Mouse (Mus musculus): ENCODE results near the gene Slc17a5.
"Not testable (repeated sequence)": the region's sequence is repeated elsewhere in the genome, so short reads cannot be mapped to it uniquely, and the experiment has no call there.

Gene Slc17a5

GRCm38 (mm10) chr9:78558586-78559214 lies 29.1 kb downstream of the Slc17a5 start:
- DNase-seq (ENCODE audit: low spot score) = no peak

DNA sequence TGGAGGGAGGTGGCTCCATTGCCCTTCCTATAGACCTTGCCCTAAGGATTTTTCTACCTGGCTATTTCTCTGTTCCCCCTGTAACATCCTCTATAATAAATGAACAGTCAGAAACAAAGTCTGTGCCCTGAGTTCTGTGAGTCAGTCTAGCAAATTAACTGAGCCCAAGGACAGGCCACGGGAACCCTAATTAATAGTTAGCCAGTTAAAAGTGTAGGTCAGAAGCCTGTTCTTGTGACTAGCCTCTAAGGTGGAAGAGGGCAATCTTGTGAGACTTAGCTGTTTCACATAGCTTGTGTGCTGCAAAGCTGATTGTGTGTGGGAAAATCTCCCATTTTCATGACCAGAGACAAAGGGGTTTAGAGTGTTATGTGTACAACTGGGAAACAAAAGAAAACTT lies 30.8 kb downstream of the Slc17a5 start:
- DNase-seq (ENCODE audit: low spot score) = no peak

DNA sequence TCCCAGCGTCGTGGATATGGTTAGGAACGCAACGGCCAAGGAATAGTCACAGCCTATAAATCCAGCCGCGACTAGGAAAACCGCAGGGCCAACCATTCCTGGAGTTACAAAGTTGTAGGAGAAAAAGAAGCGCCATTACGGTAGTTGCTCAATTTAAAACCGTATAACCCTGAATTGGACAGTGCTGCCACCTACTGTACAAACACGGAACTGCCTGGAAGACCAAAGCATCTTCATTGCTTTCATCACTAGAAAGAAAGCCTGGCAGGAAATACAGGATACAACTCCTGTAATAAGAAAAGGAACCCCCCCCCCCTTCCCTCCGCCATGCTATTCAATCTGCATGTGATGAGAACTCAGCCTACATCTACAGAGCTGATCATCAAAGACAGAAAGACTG lies 34.9 kb downstream of the Slc17a5 start:
- DNase-seq (ENCODE audit: low spot score) = peak; percentile 42

- no peak for DNase-seq (ENCODE audit: low spot score)
These were observed 36.1 kb downstream of the Slc17a5 start for GRCm38 (mm10) chr9:78551761-78552160.

DNA sequence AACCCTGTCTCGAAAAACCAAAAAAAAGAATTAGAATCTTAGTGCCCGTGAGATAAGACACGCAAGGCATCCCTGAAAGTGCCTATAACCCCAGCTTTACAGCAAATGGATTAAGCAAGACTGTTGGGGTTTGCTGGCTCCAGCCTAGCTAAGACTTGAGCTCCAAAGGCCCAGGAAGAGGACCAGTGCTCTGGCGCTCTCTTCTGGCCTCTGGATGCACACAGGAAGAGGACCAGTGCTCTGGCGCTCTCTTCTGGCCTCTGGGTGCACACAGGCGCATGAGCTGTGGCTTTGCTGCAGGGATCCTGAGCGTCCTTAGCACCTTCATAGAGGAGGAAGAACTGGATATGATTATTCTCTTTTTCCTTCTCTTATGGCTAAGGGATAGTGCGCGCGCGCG lies 40.1 kb downstream of the Slc17a5 start:
- DNase-seq (ENCODE audit: low spot score) = no peak

DNA sequence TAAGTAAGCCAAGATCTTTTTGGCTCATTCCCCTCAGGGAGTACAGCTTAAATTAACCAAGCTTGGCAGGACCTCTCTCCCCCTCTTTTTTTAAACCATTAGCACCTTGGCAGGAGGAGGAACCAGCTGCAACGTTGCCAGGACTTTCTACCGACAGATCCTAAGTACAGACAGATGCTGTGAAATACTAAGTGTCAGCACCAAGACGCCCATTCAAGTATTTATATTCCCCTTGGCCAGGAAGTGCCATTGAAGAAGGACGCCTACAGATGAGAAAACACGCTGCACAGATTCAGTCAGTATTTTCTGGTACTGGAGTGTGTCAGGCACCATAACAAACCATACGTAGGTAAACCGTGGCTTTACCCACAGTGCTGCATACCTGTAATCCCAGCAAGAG lies 40.9 kb downstream of the Slc17a5 start:
- DNase-seq (ENCODE audit: low spot score) = no peak

DNA sequence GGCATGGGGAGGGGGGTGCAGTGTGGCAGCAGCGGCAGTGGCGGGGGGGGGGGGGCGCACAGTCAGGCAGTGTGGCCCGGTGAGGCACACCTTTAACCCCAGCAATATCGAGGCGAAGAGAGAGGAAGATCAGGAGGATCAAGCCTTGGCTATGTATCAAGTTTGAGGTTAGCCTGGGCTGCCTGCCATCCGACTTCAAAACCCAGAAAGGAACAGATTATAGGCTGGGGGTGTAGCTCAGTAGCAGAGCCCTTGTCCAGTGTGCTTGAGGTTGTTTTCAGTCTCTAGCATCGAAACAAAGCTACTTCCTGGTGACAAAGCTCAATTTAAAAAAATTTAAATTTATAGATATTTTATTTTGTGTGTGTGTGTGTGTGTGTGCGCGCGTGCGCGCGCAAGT lies 46.1 kb downstream of the Slc17a5 start:
- DNase-seq (ENCODE audit: low spot score) = no peak

DNA sequence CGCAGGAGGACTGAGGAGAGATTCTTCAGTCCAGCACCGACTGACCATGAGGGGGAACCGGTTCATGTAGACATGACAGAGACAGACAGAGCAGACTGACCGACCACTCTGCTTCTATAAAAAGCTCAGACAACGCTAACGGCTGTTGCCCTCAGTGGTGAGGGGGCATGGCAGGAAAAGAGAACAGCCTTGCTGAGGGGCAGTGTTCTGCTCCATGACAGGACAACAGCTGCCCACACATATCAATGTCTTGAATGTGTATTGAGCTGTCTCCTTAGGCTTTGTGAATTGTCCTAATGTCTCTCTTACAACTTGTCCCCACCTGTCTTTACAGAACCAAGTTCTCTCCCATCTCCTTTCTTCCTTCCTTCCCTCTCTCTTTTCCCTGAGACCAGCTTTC lies 49.4 kb downstream of the Slc17a5 start:
- no peak for DNase-seq (ENCODE audit: low spot score)

- DNase-seq (ENCODE audit: low spot score) = no peak
These were observed 50.5 kb downstream of the Slc17a5 start for GRCm38 (mm10) chr9:78537154-78537873.

DNA sequence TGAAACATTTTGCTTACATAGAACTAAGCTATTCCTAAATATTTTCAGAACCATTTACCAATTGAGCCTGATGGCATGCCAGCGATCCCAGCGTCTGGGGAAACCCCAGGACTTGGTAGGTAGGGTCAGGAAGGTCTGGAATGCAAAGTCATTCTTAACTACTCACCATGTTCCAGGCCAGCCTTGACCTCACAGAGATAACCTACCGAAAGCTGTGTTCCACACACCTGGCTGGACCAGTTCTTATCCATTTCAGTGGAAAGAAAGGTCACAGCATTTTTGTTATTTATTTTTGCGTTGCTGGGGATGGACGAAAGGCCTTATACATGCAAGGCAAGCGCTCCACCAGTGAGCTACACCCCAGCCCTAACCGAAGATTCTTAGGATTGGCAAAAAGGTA lies 53.2 kb downstream of the Slc17a5 start:
- DNase-seq (ENCODE audit: low spot score) = no peak

DNA sequence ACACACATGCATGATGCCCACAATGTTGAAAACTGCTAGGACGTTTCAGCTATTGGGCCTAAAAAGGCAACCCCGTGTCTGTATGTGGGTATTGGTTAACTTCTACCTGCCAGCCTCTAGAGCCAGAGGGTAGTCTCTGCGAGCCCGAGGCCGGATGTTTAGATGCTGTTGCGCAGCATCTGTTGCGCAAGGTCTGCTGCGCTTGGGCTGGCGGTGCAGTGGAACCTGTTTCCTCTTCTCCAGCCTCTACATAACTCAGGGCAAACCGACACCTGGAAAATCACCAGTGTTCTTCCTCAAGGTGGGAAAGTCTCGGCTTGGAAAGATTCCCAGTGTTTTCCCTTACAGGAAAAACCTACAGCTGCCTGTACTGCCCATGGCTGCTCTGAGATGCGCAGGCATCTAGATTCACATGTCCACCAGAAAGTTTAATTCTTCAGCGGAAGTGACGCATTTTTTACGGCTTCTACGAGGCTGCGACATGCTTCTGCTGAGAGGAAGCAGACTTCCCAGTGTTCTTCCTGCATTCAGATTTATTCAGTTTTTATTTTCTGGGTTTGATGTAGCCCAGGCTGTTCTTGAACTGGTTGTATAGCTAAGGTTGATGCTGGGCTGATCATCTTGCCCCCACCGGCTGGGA lies 54.4 kb downstream of the Slc17a5 start:
- DNase-seq (ENCODE audit: low spot score) = no peak

DNA sequence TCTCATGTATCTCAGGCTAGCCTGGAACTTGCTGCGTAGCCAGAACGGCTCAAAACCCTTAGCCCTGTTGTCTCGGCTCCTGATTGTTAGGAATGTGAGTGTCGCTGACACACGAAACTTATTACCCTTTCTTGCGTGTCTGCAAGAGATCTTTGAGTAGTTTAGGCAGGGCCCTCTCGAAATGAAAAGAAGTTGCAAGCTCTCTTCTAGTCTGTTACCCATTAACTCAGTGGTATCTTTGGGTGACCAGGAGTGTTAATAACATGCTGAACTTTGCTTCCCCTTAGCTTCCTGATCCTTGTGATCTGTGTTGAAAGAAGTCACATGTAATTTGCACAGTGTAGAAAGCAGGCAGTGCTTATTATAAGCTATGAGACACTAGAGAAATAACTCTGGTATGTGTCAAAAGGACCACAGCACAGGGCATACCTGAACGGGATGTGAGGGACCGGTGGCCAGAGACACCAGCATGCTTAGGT lies 55.5 kb downstream of the Slc17a5 start:
- no peak for DNase-seq (ENCODE audit: low spot score)

GRCm38 (mm10) chr9:78531816-78532215 lies 56.0 kb downstream of the Slc17a5 start:
- no peak for DNase-seq (ENCODE audit: low spot score)

DNA sequence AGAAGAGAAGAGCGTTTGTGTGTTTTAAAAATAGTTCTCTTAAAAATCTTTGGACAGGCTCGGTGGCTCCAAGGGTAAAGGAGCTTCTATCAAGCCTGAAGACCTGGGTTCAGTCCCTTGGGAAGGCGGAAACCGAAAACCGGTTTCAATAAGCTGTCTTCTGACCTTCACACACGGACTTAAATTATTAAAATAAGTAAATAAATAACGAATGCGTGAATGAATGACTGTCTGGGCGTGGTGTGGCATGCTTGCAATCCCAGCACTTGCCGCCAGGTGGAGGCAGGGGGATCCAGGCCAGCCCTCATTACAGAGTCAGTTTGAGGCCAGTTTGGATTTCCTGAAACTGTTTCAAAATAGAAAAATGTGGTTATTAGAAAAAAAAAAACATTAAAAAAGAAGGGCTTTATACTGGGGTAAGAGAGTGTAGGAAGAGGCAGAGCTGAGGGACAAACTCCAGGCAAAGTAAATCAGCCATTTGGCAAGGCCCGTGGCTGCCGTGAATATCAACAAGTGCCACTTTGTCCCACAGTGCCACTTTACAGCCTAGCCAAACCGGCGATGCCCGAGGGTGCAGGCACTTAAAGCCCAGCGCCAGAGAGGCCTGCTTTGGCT lies 60.0 kb downstream of the Slc17a5 start:
- peak; percentile 78 for DNase-seq (ENCODE audit: low spot score)

DNA sequence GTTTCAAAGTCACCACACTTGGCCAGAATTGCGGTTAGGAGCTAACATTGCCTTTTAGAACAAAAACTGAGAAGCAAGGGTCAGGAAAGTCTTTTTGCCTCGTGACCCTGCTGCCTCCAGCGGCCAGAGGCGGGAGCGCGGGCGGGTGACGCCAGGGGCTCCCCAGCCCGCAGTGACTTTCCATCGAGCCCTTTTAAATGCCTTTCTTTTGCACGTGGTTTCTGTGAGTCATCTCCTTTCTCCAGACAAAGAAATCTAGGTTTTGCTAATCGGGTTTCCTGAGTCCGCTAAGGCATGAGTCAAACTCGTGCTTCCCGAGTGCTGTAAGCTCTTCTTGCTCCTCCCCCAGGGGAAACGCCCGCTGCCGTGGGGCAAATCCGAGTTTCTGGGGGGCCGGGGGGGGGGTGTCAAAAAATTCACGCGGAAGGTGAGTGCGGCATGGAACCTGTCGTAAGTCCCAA lies 60.5 kb downstream of the Slc17a5 start:
- peak; percentile 68 for DNase-seq (ENCODE audit: low spot score)

DNA sequence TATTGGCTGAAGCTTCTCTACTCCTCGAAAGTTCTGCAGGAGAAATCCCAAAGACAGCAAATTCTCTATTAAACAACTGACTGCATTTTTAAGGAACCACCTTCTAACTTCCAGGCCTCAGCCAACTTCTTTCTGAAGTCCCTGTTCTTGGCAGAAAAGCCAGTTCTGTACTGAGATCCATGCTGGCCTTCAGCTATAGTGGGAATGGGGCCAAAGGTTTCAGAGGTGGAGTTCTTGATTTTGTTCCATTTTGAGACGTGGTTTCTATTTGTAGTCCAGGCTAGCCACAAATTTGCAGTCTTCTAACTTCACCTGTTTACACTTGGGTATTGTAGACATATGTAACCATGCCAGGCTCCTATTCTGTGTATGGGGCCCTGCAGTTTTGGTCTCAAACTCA lies 61.6 kb downstream of the Slc17a5 start:
- DNase-seq (ENCODE audit: low spot score) = no peak

GRCm38 (mm10) chr9:78525451-78526135 lies 62.2 kb downstream of the Slc17a5 start:
- no peak for DNase-seq (ENCODE audit: low spot score)

- no peak for DNase-seq (ENCODE audit: low spot score)
These were observed 66.2 kb downstream of the Slc17a5 start for GRCm38 (mm10) chr9:78521689-78522088.

DNA sequence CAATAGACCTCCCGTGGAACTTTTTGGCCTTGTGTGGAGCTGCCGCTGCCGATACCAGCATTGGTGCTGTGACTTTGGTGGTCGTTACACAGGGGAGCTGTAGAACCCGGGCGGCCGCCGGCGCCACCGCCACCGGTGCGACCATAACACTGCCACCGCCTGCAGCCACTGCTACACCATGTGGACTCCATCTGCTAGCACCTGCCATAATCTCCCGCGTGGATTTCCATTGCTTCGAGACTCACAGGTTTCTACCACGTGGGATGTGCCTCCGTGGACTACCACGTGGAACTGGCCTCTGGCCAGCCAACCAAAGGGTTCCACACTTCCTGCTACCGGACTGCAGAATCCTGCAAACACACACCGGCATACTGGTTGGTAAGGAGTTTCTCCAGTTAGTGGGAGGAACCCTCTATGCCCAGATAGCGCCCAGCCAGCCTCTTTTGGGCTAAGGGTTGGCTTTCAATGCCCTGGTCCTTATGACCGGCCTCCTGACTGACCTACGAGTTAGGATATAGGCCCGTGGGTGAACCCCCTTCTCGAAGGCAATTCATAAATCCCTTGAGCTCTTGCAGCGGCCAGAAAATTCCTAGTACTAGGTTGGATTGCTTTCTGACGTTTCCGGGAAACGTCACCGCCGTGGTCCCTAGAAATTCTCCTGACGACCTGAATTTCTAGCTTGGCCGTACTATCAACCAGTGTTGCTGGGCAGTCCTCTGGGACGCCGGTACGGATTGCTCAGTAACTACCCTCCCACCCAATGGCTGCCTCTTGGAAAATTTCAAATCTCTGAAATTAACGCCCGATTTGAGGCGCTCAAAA lies 66.8 kb downstream of the Slc17a5 start:
- DNase-seq (ENCODE audit: low spot score) = no peak

- DNase-seq (ENCODE audit: low spot score) = no peak
These were observed 67.6 kb downstream of the Slc17a5 start for GRCm38 (mm10) chr9:78520127-78520779.

GRCm38 (mm10) chr9:78517237-78517636 lies 70.6 kb downstream of the Slc17a5 start:
- not testable (repeated sequence) for DNase-seq (ENCODE audit: low spot score)

All from spleen, adult 12 weeks (tissue).